In the genomic region with DNA sequence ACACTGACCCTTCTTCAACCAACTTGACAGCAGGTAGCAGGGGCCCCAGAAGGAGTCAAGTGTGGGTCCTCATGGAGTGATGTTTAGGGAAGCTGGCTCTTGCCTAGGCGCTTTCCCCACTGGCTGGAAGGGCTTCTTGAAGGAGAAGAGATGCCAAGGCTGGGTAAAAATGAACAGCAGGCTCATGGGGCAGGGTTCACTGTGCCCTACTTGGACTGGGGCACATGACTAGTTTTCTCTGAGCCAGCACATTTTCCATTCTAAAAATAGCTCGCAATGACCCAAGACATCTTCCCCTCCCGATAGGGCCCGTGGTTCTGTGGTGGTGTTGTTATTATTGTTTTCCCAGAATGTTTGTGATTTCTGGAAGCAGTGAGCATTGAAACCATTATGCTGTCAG, we compare ENCODE assay signal across 11 mouse cellular contexts.
DNase-seq lines count a peak whose midpoint lies in the region; ATAC-seq lines count a peak whose summit lies in the region.
"Had no signal": no experiment of that assay in that cellular context is flagged by ENCODE, and none has a peak within 500 bp of the region (broad histone marks: within the 10 kb centered on the region; RNA-seq: fewer than 3 reads in every experiment).

No protein-coding gene starts in this region.

- H3K4me2 ChIP-seq in hindbrain, embryonic 13.5 days, result no peak overlapping the region
- H3K4me2 ChIP-seq in heart, embryonic 14.5 days (ENCODE audit: low read length), result peak overlapping the region; percentile 43
- H3K4me2 ChIP-seq: forebrain, embryonic 15.5 days; neural tube, embryonic 15.5 days had no signal

- peaks cover 49% of the 10 kb centered on the region for H3K4me1 ChIP-seq in hindbrain, embryonic 10.5 days (replicated peaks)
- H3K4me1 ChIP-seq in hindbrain, embryonic 13.5 days (replicated peaks), result peaks cover 32% of the 10 kb centered on the region
- H3K4me1 ChIP-seq in heart, embryonic 14.5 days (ENCODE audit: control insufficient read depth in 2 of 2, insufficient read depth in 2 of 2, low read length in 2 of 2), result peaks cover 40 to 51% of the 10 kb centered on the region in 2 experiments

- WGBS in hindbrain, embryonic 10.5 days, result 93% methylated on average over 4 of the region's 4 CpGs
- WGBS in hindbrain, embryonic 13.5 days, result 89% methylated on average over 4 of the region's 4 CpGs
- WGBS in heart, embryonic 14.5 days, result 31% methylated on average over 4 of the region's 4 CpGs

- H3K36me3 ChIP-seq in hindbrain, embryonic 10.5 days, result no peaks in the 10 kb centered on the region
- H3K36me3 ChIP-seq in hindbrain, embryonic 13.5 days, result no peaks in the 10 kb centered on the region
- H3K36me3 ChIP-seq in heart, embryonic 14.5 days (ENCODE audit: control insufficient read depth, insufficient read depth, low read length), result no peaks in the 10 kb centered on the region
- H3K36me3 ChIP-seq: forebrain, embryonic 15.5 days; neural tube, embryonic 15.5 days had no signal

- no peak for DNase-seq in hindbrain, embryonic 10.5 days (ENCODE audit: low spot score)
- DNase-seq in adrenal gland, postnatal 36 days, result peak; percentile 11 to 35
- DNase-seq in kidney, postnatal 36 days, result peak; percentile 71 to 87
- no peak for DNase-seq in urinary bladder, postnatal 10 days (ENCODE audit: low spot score)
- DNase-seq in retina, embryonic 14.5 days (ENCODE audit: low spot score), result no peak
- DNase-seq in left cerebral cortex, adult 9 months (ENCODE audit: low spot score in 2 of 2), result no peak
- DNase-seq: thymus, adult 18-20 months had no signal

- peaks cover 3% of the 10 kb centered on the region; the same call in 1 of the 2 replicates for H3K27me3 ChIP-seq in hindbrain, embryonic 10.5 days (ENCODE audit: insufficient read depth, poor library complexity, severe bottlenecking)
- H3K27me3 ChIP-seq in hindbrain, embryonic 13.5 days, result no peaks in the 10 kb centered on the region
- no peaks in the 10 kb centered on the region for H3K27me3 ChIP-seq in heart, embryonic 14.5 days (ENCODE audit: control insufficient read depth, insufficient read depth, low read length)
- H3K27me3 ChIP-seq: forebrain, embryonic 15.5 days; neural tube, embryonic 15.5 days had no signal

- peak overlapping the region; percentile 74 for H3K27ac ChIP-seq in hindbrain, embryonic 10.5 days
- no peak overlapping the region for H3K27ac ChIP-seq in hindbrain, embryonic 13.5 days
- H3K27ac ChIP-seq in heart, embryonic 14.5 days (replicated peaks in 1 of 2; ENCODE audit: control insufficient read depth in 1 of 2, insufficient read depth in 1 of 2, low read depth in 2 of 2, low read length in 2 of 2), result peak overlapping the region; percentile 42 to 88
- H3K27ac ChIP-seq: forebrain, embryonic 15.5 days; neural tube, embryonic 15.5 days had no signal

- no peak for ATAC-seq in hindbrain, embryonic 13.5 days (ENCODE audit: low FRiP score)
- ATAC-seq in heart, embryonic 14.5 days (ENCODE audit: insufficient number of reproducible peaks, insufficient read depth, low FRiP score, low read depth), result 0 out of 2 replicates have a peak, but pooled peaks have one; percentile 32
- ATAC-seq: forebrain, embryonic 15.5 days had no signal

- no peak overlapping the region for H3K4me3 ChIP-seq in hindbrain, embryonic 10.5 days
- H3K4me3 ChIP-seq in hindbrain, embryonic 13.5 days, result no peak overlapping the region
- H3K4me3 ChIP-seq in heart, embryonic 14.5 days (ENCODE audit: control insufficient read depth in 1 of 2, insufficient read depth in 1 of 2, low read depth in 1 of 2, low read length in 2 of 2), result no peak overlapping the region
- H3K4me3 ChIP-seq: forebrain, embryonic 15.5 days; neural tube, embryonic 15.5 days had no signal

- H3K9me3 ChIP-seq in hindbrain, embryonic 10.5 days, result no peaks in the 10 kb centered on the region
- no peaks in the 10 kb centered on the region for H3K9me3 ChIP-seq in hindbrain, embryonic 13.5 days
- no peaks in the 10 kb centered on the region for H3K9me3 ChIP-seq in heart, embryonic 14.5 days (ENCODE audit: control insufficient read depth, low read length)
- H3K9me3 ChIP-seq: forebrain, embryonic 15.5 days; neural tube, embryonic 15.5 days had no signal

- no peak overlapping the region for H3K9ac ChIP-seq in hindbrain, embryonic 13.5 days
- H3K9ac ChIP-seq in heart, embryonic 14.5 days (ENCODE audit: low read length), result no peak overlapping the region; the same call in 1 of the 2 replicates
- H3K9ac ChIP-seq: forebrain, embryonic 15.5 days; neural tube, embryonic 15.5 days had no signal

Comparison
In these comparisons a context has a peak if more than half of its experiments do, and no peak if none do; other contexts are left out.
1. DNase-seq: peak in adrenal gland, postnatal 36 days (2 of 2) and kidney, postnatal 36 days (2 of 2); none in hindbrain, embryonic 10.5 days (single experiment), urinary bladder, postnatal 10 days (single experiment), retina, embryonic 14.5 days (single experiment) and left cerebral cortex, adult 9 months (0 of 2).